Mouse (Mus musculus) frontal cortex, adult 2 months (tissue): Measurements from ENCODE around the gene Aff4. TPM values are rescaled to one million over a fixed set of nuclear protein-coding genes. Genes with fewer than 3 reads are reported as not detected.

ENCODE experiments used
- DNase-seq, 2 experiments: peaks; one replicate each; pipeline ENCODE4 v3.0.0; 2022; ENCODE audit warnings: low spot score in 1 of 2; ENCODE audit errors: extremely low spot score in 1 of 2
- polyA plus RNA-seq: library from polyadenylated mRNA; depleted of rRNA; stranded (reverse); fragments of >200 nt; gene quantifications from 2 replicates; pipeline ENCODE4 v1.2.3, GENCODE M21; 2012; rRNA removed

The Aff4 gene
- polyA plus RNA-seq, 1 experiment: 48.5 TPM

DNA sequence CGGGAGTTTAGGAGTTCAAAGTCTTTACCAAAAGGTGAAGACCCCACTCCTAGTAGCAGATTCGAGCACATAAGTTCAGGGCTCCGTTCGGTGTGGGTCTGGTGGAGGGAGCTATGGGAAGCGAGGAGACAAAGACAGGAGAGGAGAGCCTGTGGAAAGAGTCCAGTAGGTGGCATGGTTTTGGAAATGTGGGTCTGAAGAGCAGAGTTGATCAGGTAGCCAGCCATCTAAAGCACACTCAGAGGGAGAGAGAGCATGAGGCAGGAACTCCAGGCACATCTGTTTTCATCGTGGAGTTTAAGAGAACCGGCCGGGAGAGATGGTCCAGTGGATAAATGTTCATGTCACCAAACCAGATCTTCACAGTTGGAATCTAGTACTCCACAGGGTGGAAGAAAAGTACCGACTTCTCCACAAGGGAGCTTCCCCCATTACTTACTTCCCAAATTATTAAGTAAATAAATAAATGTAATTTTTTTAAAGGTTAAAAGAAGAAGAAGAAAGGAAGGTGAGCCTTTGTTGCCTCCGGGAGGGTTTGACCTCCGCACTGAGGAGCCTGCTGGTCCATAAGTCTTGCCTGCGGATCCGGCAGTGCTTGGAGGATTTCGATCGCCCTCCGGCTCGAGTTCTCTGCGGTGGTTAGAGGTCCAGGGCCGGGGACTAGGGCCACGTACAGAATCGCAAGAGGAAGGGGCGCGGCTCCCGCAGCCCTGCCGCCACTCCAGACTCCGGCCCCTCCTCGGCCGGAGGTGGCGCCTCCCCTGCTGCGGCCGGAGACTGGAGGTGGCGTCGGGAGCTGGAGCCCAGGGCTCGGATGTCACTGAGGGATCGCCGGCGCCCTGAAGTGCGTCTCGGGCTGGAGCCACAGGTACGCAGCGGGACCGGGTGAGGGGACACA is 106.1 kb downstream of the Aff4 start, which contains the start of the genes Gm10447 and Shroom1:
Gene Gm10447 (minus strand): TSS at position 637 of the 898 bp plus-strand sequence.
Gene Shroom1 (plus strand): TSS at position 732 of the 898 bp plus-strand sequence.
- DNase-seq: no peak

DNA sequence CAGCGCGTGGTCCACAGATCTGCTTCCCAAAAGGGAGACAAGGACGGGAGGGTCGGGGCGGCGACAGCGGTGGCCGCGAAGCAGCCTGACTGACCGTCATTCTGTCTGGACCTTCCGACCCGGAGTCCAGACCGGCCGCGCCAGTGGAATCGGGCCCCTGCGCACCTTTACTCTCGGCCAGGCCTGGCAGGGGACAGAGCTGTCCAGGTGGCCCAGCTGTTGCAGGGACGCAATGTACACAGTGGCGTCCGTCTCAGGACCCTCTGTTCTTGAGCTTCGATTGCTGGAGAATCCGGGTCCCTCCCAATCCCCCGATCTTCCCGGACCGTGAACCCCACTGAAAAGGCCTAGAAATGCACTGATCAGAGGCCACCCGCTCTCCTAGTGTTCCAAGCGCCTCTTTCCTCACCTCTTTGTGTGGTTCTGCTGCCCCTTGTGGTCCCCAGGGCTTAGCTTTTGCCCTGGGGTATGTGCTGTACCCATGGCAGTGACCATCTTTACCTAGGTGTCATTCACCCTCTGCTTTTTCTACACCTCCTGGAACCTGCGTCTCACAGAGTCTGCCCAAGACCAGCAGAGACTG is 106.8 kb downstream of the Aff4 start:
- no peak for DNase-seq

DNA sequence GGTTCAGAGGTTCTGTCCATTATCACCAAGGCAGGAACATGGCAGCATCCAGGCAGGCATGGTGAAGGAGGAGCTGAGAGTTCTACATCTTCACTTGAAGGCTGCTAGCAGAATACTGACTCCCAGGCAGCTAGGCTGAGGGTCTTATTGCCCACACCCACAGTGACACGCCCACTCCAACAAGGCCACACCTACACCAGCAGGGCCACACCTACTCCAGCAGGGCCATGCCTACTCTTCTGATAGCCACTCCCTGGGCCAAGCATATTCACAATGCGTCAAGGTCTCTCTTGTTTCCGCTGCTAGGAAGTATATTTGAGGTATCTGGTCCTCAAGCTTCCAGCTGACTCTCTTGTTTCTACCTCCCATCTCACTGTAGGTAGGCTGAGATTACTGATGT is 108.4 kb downstream of the Aff4 start:
- no peak for DNase-seq

DNA sequence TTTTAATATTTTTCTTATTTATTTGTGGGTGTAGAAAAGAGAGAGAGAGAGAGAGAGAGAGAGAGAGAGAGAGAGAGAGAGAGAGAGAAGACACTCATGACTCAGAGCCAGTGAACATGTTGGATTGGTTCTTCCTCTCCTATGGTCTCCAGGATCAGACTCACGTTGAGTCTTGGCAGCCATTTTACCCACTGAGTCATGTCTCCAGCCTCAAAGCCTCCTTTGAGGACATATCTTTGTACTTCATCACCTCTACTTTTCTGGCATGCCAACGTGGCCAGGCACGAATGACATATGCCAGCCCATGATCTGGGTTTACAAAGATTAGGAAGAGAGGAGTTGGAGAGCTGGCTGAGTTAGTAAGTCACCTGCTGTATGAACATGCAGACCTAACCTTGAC is 109.6 kb downstream of the Aff4 start:
- DNase-seq: no peak

DNA sequence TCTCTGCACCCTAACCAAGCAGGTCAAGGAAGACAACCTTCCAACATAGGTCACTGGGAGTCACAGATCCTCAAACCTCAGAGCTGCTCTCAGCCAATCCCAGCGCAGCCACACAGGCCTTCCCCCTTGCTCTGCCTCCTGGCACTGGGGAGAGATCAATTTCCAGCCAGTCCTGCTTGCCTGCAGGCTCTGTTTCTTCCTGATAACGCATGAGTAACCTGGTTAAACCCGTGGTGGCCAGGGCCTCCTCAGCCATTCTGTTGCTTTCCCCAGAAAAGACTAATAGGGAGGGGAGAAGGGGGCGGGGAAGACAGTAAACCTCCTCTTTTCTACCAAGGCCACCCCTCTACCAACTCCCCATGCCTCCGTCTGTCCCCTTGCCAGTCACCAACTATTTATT is 111.1 kb downstream of the Aff4 start:
- no peak for DNase-seq

DNA sequence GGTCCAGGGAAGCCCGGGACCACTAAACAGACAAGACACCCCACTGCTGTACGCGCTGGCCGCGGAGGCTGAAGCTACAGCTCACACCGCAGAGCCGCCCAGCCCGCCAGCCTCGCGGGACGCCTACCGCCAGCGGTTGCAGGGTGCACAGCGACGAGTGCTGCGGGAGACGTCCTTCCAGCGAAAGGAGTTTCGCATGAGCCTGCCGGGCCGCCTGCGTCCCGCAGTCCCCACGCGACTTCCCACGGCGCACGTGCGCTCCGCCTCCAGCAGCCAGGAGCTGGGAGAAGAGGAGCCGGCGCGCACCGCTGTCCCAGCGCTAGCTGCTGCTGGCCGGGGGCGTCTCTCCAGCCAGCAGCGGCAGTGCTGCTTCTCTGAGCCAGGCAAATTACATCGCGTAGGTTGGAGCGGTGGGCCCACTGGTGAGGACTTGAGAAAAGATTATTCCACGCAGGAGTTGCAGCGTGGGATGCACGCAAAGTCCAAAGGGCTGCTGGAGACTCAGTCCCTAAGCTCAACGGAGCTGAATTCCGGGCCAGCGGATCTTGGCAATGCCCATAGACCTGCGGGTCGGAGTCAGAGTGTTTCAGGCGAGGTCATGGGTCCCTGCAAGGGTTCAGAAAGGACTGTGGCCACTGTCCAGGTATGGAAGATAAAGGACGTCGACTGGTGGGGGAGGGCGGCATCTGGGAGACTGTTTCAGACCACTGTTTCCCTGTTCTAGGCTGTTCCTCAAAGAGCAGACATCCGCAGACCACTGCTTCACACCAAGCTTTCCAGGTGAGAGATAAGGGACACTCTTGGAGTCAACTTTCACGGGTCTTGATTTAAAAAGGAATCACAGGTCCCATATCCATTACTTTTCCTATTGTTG is 113.2 kb downstream of the Aff4 start:
- peak in 1 of 2 experiments; percentile 77 for DNase-seq

DNA sequence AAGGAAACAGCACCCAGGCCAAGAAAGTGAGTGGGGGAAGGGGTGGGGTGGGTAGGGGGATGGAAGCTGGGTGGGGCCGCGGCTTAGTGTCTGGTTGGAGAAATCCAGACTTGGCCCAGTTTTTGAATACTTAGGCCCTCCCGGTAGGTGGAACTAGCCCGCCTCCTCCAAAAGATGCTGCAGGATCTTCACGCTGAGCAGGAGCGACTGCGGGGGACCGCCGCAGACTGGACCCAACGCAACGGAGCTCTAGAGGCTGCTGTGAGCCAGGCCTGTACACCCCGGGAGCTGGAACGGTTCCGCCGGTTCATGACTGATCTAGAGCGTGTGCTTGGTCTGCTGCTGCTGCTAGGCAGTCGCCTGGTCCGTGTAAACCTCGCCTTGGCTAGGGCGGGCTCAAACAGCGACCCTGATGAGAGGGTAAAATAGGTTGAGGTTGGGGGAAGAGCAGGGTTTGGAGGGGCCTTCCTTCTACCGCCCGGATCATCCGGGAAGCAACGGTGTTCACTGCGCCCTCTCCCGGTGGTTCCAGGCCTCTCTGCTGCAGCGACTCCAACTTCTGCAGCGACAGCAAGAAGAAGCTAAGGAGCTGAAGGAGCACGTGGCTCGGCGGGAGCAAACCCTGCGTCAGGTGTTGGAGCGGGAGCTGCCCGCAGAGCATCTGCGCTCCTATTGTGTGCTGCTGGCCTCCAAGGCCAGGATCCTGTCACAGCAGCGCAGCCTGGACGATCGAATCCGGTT is 115.8 kb downstream of the Aff4 start:
- DNase-seq: peak in 1 of 2 experiments; percentile 90

DNA sequence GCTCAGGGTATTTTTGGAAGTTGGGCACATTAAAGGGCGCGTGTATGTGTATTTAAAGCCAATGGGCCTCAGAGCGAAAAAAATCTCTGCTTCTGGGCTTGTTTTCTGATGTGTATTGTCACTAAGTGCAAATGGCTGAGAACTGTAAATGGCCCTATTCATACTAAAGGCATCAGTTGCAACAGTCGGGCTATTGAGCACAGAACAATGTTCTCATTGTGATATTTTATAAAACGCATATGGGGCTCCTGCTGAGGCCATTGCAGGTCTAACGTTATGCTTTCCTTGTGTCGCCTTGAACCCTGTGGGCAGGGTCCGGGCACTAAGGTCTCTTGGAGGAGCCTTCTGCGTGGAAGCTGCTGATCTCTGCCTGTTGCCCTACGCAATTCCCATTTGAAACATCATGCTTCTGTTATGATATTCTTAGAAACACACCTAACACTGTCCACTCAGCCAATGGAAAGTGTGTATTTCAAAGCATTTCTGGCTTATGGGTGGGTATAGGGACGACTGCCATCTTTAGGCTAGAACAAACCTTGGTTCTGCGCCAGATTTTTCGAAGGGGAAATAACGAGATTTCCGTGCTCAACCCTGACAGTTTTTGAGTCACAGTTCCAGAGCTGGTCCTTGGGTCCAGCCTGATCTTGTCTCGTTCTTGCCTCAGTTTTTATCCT is 118.8 kb downstream of the Aff4 start:
- no peak for DNase-seq

DNA sequence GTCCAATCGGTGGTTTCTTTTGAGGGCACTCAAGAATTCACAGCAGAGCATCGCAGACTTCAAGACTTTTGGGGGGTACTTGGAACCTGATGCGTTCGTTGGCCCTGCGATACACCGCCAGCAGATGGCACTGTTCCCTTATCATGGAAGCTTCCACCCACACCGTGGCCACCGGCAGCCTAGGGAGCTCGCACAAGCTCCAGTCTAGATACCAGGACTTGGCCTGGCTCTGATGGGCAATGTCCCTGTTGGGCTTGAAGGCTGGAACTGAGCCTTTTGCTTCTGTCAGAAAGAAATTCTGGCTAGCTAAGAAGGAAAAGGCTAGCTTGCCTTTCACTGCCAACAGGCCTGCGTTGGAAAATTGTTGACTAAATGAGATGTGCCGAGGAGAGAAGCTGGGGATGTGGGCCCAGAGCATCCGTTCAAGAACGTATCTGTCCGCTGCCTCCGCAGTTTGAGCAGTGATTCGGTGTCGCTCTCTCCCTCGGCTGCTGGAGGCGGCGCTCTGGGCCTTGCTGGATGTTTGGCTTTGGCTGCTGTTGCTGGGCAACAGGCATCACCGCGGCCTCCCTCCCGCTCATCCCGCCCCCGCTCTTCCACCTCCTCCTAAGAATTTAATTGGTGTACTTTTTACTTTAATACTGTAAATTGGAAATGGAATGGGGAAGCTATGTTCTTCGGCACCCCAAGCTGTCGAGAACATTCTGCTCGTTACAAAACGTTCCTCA is 119.5 kb downstream of the Aff4 start, which contains the start of gene Gm9837:
Gene Gm9837 (minus strand): TSS at position 512 of the 728 bp plus-strand sequence.
- peak; percentile 86 to 98 for DNase-seq

Other genes with a start within 250 kb of the Aff4 start
- gene Hspa4, start 50.4 kb upstream of the Aff4 start, polyA plus RNA-seq: 82.5 and 92.5 TPM in 2 replicates
- 10.9 and 11.0 TPM in 2 replicates for gene Zcchc10, start 26.2 kb upstream of the Aff4 start, polyA plus RNA-seq
- not detected in 2 replicates for gene Leap2, start 72.3 kb downstream of the Aff4 start, polyA plus RNA-seq
- 372 and 396 TPM in 2 replicates for gene Uqcrq, start 80.0 kb downstream of the Aff4 start, polyA plus RNA-seq
- 1.8 and 1.9 TPM in 2 replicates for gene Gdf9, start 80.2 kb downstream of the Aff4 start, polyA plus RNA-seq
- 0.08 and 0.10 TPM in 2 replicates for gene Gm10447, start 106.3 kb downstream of the Aff4 start, polyA plus RNA-seq
- 7.4 and 8.1 TPM in 2 replicates for gene Shroom1, start 106.4 kb downstream of the Aff4 start, polyA plus RNA-seq
- gene Gm9837, start 119.6 kb downstream of the Aff4 start, polyA plus RNA-seq: not detected in 2 replicates
- gene Gm9945, start 129.3 kb downstream of the Aff4 start, polyA plus RNA-seq: 0.42 and 0.46 TPM in 2 replicates
- 42.7 and 43.3 TPM in 2 replicates for gene Sowaha, start 129.4 kb downstream of the Aff4 start, polyA plus RNA-seq
- gene Sept8, start 168.4 kb downstream of the Aff4 start, polyA plus RNA-seq: 271 and 280 TPM in 2 replicates
- 97.5 and 104 TPM in 2 replicates for gene Kif3a, start 216.5 kb downstream of the Aff4 start, polyA plus RNA-seq